13 mouse cellular contexts compared by ENCODE assay signal in genomic region chr11:119522779-119523178, GRCm38 (mm10). TPM values are rescaled to one million over a fixed set of nuclear protein-coding genes. Genes with fewer than 3 reads are reported as not detected.
DNase-seq lines count a peak whose midpoint lies in the region; ATAC-seq and TF ChIP-seq lines count a peak whose summit lies in the region.
"Had no signal": no experiment of that assay in that cellular context is flagged by ENCODE, and none has a peak within 500 bp of the region (broad histone marks: within the 10 kb centered on the region; RNA-seq: fewer than 3 reads in every experiment).

No protein-coding gene starts in this region.

- no peak overlapping the region for H3K4me2 ChIP-seq in midbrain, embryonic 14.5 days (ENCODE audit: low read length)
- H3K4me2 ChIP-seq: heart, embryonic 13.5 days; limb, embryonic 12.5 days had no signal

- H3K4me3 ChIP-seq in left cerebral cortex, adult 2 months: no peak overlapping the region
- H3K4me3 ChIP-seq in midbrain, embryonic 14.5 days (replicated peaks; ENCODE audit: low read depth, low read length): no peak overlapping the region
- H3K4me3 ChIP-seq: erythroblast, embryonic 14.5 days; heart, embryonic 13.5 days; limb, embryonic 12.5 days had no signal

- H3K9me3 ChIP-seq in midbrain, embryonic 14.5 days (ENCODE audit: control insufficient read depth, low read length): no peaks in the 10 kb centered on the region
- H3K9me3 ChIP-seq: heart, embryonic 13.5 days; limb, embryonic 12.5 days had no signal

- no peaks in the 10 kb centered on the region for H3K36me3 ChIP-seq in midbrain, embryonic 14.5 days (ENCODE audit: control insufficient read depth, insufficient read depth, low read length)
- H3K36me3 ChIP-seq: heart, embryonic 13.5 days; limb, embryonic 12.5 days had no signal

- H3K4me1 ChIP-seq in midbrain, embryonic 14.5 days (ENCODE audit: control insufficient read depth, insufficient read depth, low read length): peaks cover 5% of the 10 kb centered on the region; the same call in 1 of the 2 replicates

- no peak overlapping the region for H3K9ac ChIP-seq in midbrain, embryonic 14.5 days (replicated peaks; ENCODE audit: low read length)
- H3K9ac ChIP-seq: heart, embryonic 13.5 days; limb, embryonic 12.5 days had no signal

- ATAC-seq in midbrain, embryonic 14.5 days (ENCODE audit: low FRiP score, low TSS enrichment): no peak

- intact Hi-C loops in left cerebral cortex, adult 2 months (cut with DNase I): no loop called here
- intact Hi-C loops in left cerebral cortex, postnatal 14 days (cut with DNase I): no loop called here

- DNase-seq in gastrocnemius, postnatal 10 days: peak; percentile 52
- no peak for DNase-seq in gastrocnemius, postnatal 4 days (ENCODE audit: low spot score in 2 of 2)
- no peak for DNase-seq in left cerebral cortex, adult 2 months (ENCODE audit: extremely low spot score in 1 of 2, low spot score in 2 of 2)
- no peak for DNase-seq in left cerebral cortex, postnatal 14 days (ENCODE audit: low spot score in 2 of 2)
- DNase-seq in cerebellum, postnatal 14 days: peak; percentile 99
- peak; percentile 73 for DNase-seq in lung, postnatal 25 days (ENCODE audit: low spot score)
- no peak for DNase-seq in thymus, postnatal 25 days
- DNase-seq in midbrain, embryonic 14.5 days: no peak

- no peaks in the 10 kb centered on the region for H3K27me3 ChIP-seq in midbrain, embryonic 14.5 days (ENCODE audit: control insufficient read depth, insufficient read depth, low read length)

- no peak for TF ChIP-seq CTCF in left cerebral cortex, adult 2 months (IDR thresholded peaks at IDR 0.05)

- H3K27ac ChIP-seq in left cerebral cortex, adult 2 months: peak overlapping the region; percentile 53
- H3K27ac ChIP-seq in midbrain, embryonic 14.5 days (replicated peaks; ENCODE audit: low read depth, low read length): no peak overlapping the region
- H3K27ac ChIP-seq: heart, embryonic 13.5 days; kidney, postnatal 0 days; limb, embryonic 12.5 days had no signal

- 78% methylated on average over 8 of the region's 8 CpGs for WGBS in midbrain, embryonic 14.5 days

RNA-seq across cellular contexts. Expression of gene Nptx1, which starts 24.8 kb away (rescaled TPM):
- total RNA-seq in gastrocnemius, postnatal 10 days (2021): under 1 TPM; 0.50 to 0.66 TPM
- total RNA-seq in gastrocnemius, postnatal 4 days (2021): under 1 TPM; 0.67 to 0.88 TPM
- total RNA-seq in left cerebral cortex, adult 2 months (2021): 100 to 1,000 TPM; 247 to 272 TPM
- 100 to 1,000 TPM; 112 to 122 TPM for total RNA-seq in left cerebral cortex, postnatal 14 days (2021)
- polyA plus RNA-seq in midbrain, embryonic 14.5 days (2014; fragmentation: Nextera tagmentation; extraction: Ambion mirVana): 10.1 and 11.3 TPM in 2 replicates
- total RNA-seq: megakaryocyte, adult 5-6 weeks had no signal
- polyA plus RNA-seq: erythroblast, embryonic 14.5 days had no signal

RNA-seq across cellular contexts. Expression of gene Endov, which starts 31.6 kb away (rescaled TPM):
- 10 to 100 TPM in 1 of 2 experiments, 1 to 10 TPM in 1; 9.7 to 12.9 TPM for total RNA-seq in gastrocnemius, postnatal 10 days (2021)
- total RNA-seq in gastrocnemius, postnatal 4 days (2021): 10 to 100 TPM; 19.3 to 22.1 TPM
- total RNA-seq in left cerebral cortex, adult 2 months (2021): 10 to 100 TPM; 31.3 to 35.3 TPM
- total RNA-seq in left cerebral cortex, postnatal 14 days (2021): 10 to 100 TPM; 23.9 to 27.1 TPM
- polyA plus RNA-seq in midbrain, embryonic 14.5 days (2014; fragmentation: Nextera tagmentation; extraction: Ambion mirVana): 21.2 and 23.0 TPM in 2 replicates

Comparison
In these comparisons a context has a peak if more than half of its experiments do, and no peak if none do; other contexts are left out.
1. DNase-seq: peak in gastrocnemius, postnatal 10 days (single experiment), cerebellum, postnatal 14 days (2 of 2) and lung, postnatal 25 days (single experiment); none in gastrocnemius, postnatal 4 days (0 of 2), left cerebral cortex, adult 2 months (0 of 2), left cerebral cortex, postnatal 14 days (0 of 2), thymus, postnatal 25 days (single experiment) and midbrain, embryonic 14.5 days (single experiment).
2. RNA of gene Nptx1, which starts 24.8 kb away (total RNA-seq): 247 to 272 TPM in left cerebral cortex, adult 2 months and 112 to 122 TPM in left cerebral cortex, postnatal 14 days; 0.67 to 0.88 TPM in gastrocnemius, postnatal 4 days and 0.50 to 0.66 TPM in gastrocnemius, postnatal 10 days; every median in the first group is over 10 times any median in the second.